Comparison of ENCODE assay signal across 28 mouse cellular contexts in the genomic region with DNA sequence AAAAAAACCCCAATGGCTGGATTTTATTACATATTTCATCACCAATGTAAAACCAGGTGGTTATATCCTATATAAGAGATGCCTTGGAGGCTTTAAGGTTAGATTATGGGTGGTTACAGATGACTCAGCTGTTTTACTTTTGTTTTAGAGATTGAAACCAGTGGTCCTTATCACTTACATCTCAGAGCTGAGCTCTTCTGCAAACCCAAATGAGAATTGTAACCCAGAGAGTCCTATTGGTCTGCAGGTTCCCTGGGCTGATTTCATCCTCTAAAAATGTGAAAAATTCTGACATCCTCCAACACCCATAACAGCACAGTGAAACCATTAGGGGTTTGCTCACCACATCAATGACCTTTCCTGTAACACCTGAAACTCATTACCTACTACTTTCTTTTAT. TPM values are rescaled to one million over a fixed set of nuclear protein-coding genes. Genes with fewer than 3 reads are reported as not detected.
DNase-seq lines count a peak whose midpoint lies in the region; ATAC-seq and TF ChIP-seq lines count a peak whose summit lies in the region.
"Had no signal": no experiment of that assay in that cellular context is flagged by ENCODE, and none has a peak within 500 bp of the region (broad histone marks: within the 10 kb centered on the region; RNA-seq: fewer than 3 reads in every experiment).

No protein-coding gene starts in this region.

- H3K36me3 ChIP-seq in MEL (ENCODE audit: control insufficient read depth in 1 of 2, insufficient read depth in 2 of 2, low read length in 2 of 2) = peaks cover 0 to 21% of the 10 kb centered on the region in 2 experiments; a peak in 2 of 4 replicates
- H3K36me3 ChIP-seq: embryonic facial prominence, embryonic 12.5 days; embryonic facial prominence, embryonic 15.5 days; heart, embryonic 12.5 days; heart, embryonic 15.5 days; hindbrain, embryonic 15.5 days; intestine, embryonic 15.5 days had no signal

- H3K4me1 ChIP-seq in MEL (ENCODE audit: control insufficient read depth in 1 of 2, insufficient read depth in 2 of 2, low read length in 2 of 2) = peaks cover 4 to 24% of the 10 kb centered on the region in 2 experiments

- H3K9me3 ChIP-seq in MEL (replicated peaks; ENCODE audit: insufficient read depth, low read length) = no peaks in the 10 kb centered on the region
- H3K9me3 ChIP-seq: embryonic facial prominence, embryonic 12.5 days; embryonic facial prominence, embryonic 15.5 days; heart, embryonic 12.5 days; heart, embryonic 15.5 days; hindbrain, embryonic 15.5 days; intestine, embryonic 15.5 days had no signal

- no peak for TF ChIP-seq POLR2A in MEL (IDR thresholded peaks at IDR 0.05; ENCODE audit: control insufficient read depth in 1 of 2, insufficient read depth in 1 of 2, low read depth in 1 of 2, low read length in 2 of 2, poor library complexity in 1 of 2)

- H3K4me3 ChIP-seq in MEL (ENCODE audit: control insufficient read depth in 1 of 2, insufficient read depth in 1 of 2, low read depth in 2 of 2, low read length in 2 of 2) = no peak overlapping the region
- H3K4me3 ChIP-seq: embryonic facial prominence, embryonic 12.5 days; embryonic facial prominence, embryonic 15.5 days; heart, embryonic 12.5 days; heart, embryonic 15.5 days; hindbrain, embryonic 15.5 days; intestine, embryonic 15.5 days had no signal

- peak; percentile 28 for ATAC-seq in CD4-positive, CD25-positive, alpha-beta regulatory T cell, adult 4 months
- ATAC-seq in activated CD4-positive, CD25-positive, alpha-beta regulatory T cell, adult 4 months = peak; percentile 40
- ATAC-seq: forebrain, embryonic 14.5 days; forebrain, postnatal 0 days; intestine, embryonic 15.5 days had no signal

- H3K9ac ChIP-seq in MEL (ENCODE audit: control insufficient read depth, low read depth, low read length, poor library complexity, severe bottlenecking) = no peak overlapping the region
- H3K9ac ChIP-seq: embryonic facial prominence, embryonic 12.5 days; embryonic facial prominence, embryonic 15.5 days; forebrain, postnatal 0 days; heart, embryonic 12.5 days; heart, embryonic 15.5 days; hindbrain, embryonic 15.5 days; intestine, embryonic 15.5 days had no signal

- TF ChIP-seq RAD21 in MEL (IDR thresholded peaks at IDR 0.05; ENCODE audit: low read depth, low read length) = no peak

- 0 out of 4 replicates have a peak, but pooled peaks of 1 of the 2 experiments have one; percentile 17 for TF ChIP-seq EP300 in MEL (IDR thresholded peaks at IDR 0.05; ENCODE audit: low read depth in 1 of 2, low read length in 2 of 2)

- no peak overlapping the region for H3K27ac ChIP-seq in MEL (ENCODE audit: control insufficient read depth, low read depth, low read length)
- H3K27ac ChIP-seq: embryonic facial prominence, embryonic 12.5 days; embryonic facial prominence, embryonic 15.5 days; heart, embryonic 15.5 days; hindbrain, embryonic 15.5 days; intestine, embryonic 15.5 days had no signal

- TF ChIP-seq CTCF in MEL (IDR thresholded peaks at IDR 0.05 in 2 of 3, conservative IDR thresholded peaks at IDR 0.05 in 1 of 3; ENCODE audit: control insufficient read depth in 1 of 3, insufficient read depth in 1 of 3, low read depth in 2 of 3, low read length in 3 of 3, poor library complexity in 1 of 3, severe bottlenecking in 1 of 3) = no peak

- H3K27me3 ChIP-seq in MEL (ENCODE audit: control insufficient read depth in 1 of 2, insufficient read depth in 2 of 2, low read length in 2 of 2) = no peaks in the 10 kb centered on the region
- H3K27me3 ChIP-seq: embryonic facial prominence, embryonic 12.5 days; embryonic facial prominence, embryonic 15.5 days; heart, embryonic 12.5 days; heart, embryonic 15.5 days; hindbrain, embryonic 15.5 days; intestine, embryonic 15.5 days had no signal

- peaks cover 2% of the 10 kb centered on the region; the same call in 1 of the 2 replicates for H3K79me2 ChIP-seq in MEL (ENCODE audit: control insufficient read depth, insufficient read depth, low read length, poor library complexity)

- DNase-seq in 416B (ENCODE audit: low read depth) = peak; percentile 65
- no peak for DNase-seq in MEL (ENCODE audit: low read depth, low spot score)
- no peak for DNase-seq in thymus, postnatal 4 days
- DNase-seq in right cerebral cortex, postnatal 10 days (ENCODE audit: low spot score in 2 of 2) = no peak
- no peak for DNase-seq in lung, adult 18-20 months
- no peak for DNase-seq in embryo, embryonic 10 days (ENCODE audit: low spot score)
- DNase-seq: adrenal gland, adult 8-10 months; adrenal gland, postnatal 25 days; B cell, adult 2 months; cerebellum, adult 18-20 months; cerebellum, adult 9-10 months; cerebellum, postnatal 14 days; forebrain, postnatal 0 days; gastrocnemius, postnatal 25 days; heart, adult 18-20 months; heart, postnatal 10 days; heart, postnatal 4 days; kidney, adult 11 months; kidney, adult 9 months had no signal

TF ChIP-seq in MEL, 35 proteins besides CTCF, POLR2A, EP300 and RAD21:
- TF ChIP-seq ETS1 (IDR thresholded peaks at IDR 0.05; ENCODE audit: low read depth, low read length) = peak; percentile 28; the same call in 1 of the 2 replicates
- no peak for TF ChIP-seq E2F4 (IDR thresholded peaks at IDR 0.05; ENCODE audit: borderline replicate concordance, low read depth, low read length)
- peak; percentile 39 for TF ChIP-seq GATA1 (IDR thresholded peaks at IDR 0.05; ENCODE audit: low read depth, low read length)
- no peak for TF ChIP-seq POLR2AphosphoS2 (IDR thresholded peaks at IDR 0.05; ENCODE audit: low read length)
- peak; percentile 56; the same call in 1 of the 2 replicates for TF ChIP-seq MAFK (IDR thresholded peaks at IDR 0.05; ENCODE audit: borderline replicate concordance, low read depth, low read length)

RNA-seq across cellular contexts. Expression of gene Fbxw7, which starts 6.2 kb away (rescaled TPM):
- polyA plus RNA-seq in CD4-positive, CD25-positive, alpha-beta regulatory T cell, adult 4 months (2017; shearing (Covaris generic)) = 10 to 100 TPM; 19.6 to 28.7 TPM
- 13.9 and 14.5 TPM in 2 replicates for total RNA-seq in MEL (2012; rRNA removed)
- polyA plus RNA-seq in MEL (2012; ENCODE audit: insufficient read depth in 1 of 2, insufficient read length in 2 of 2, low read depth in 1 of 2, low replicate concordance in 2 of 2, missing spikeins in 1 of 2) = 10 to 100 TPM in 1 of 2 experiments, not detected in 1; 11.8 TPM
- 10 to 100 TPM; 15.0 to 18.8 TPM for polyA plus RNA-seq in activated CD4-positive, CD25-positive, alpha-beta regulatory T cell, adult 4 months (2017; shearing (Covaris generic))
